Mouse (Mus musculus) cerebellum, adult 2 months (tissue): ENCODE results near the gene Lrrc4b. TPM values are rescaled to one million over a fixed set of nuclear protein-coding genes. Genes with fewer than 3 reads are reported as not detected.

Experiments
- DNase-seq, 2 experiments: peaks; one replicate each; pipeline ENCODE4 v3.0.0; 2021
- H3K27ac ChIP-seq: fragments of 200-500 bp; 2 replicates; pipeline ENCODE4 v1.5.1; 2012; ENCODE audit warnings: low read length, control low read depth, inconsistent platforms; ENCODE audit not compliant: insufficient read depth
- H3K27me3 ChIP-seq: fragments of 200-500 bp; 2 replicates; pipeline ENCODE4 v1.6.1; 2012; ENCODE audit warnings: inconsistent platforms, mild to moderate bottlenecking, low read length, moderate library complexity; ENCODE audit not compliant: control insufficient read depth, insufficient read depth
- H3K4me1 ChIP-seq: fragments of 200-500 bp; 2 replicates; pipeline ENCODE4 v1.6.1; 2011; ENCODE audit warnings: low read length; ENCODE audit not compliant: control insufficient read depth, insufficient read depth
- H3K4me3 ChIP-seq: fragments of 200-500 bp; replicated peaks from 2 replicates; pipeline ENCODE3; 2011; ENCODE audit warnings: mild to moderate bottlenecking, low read depth, low read length, control low read depth; ENCODE audit not compliant: insufficient read depth
- CTCF ChIP-seq: fragments of 200-500 bp; IDR thresholded peaks from 2 replicates; pipeline ENCODE4 v1.5.1; 2011; ENCODE audit warnings: low read depth, mild to moderate bottlenecking, control low read depth, low read length, moderate library complexity, borderline replicate concordance; ENCODE audit not compliant: insufficient read depth
- POLR2A ChIP-seq: fragments of 200-500 bp; IDR thresholded peaks from 2 replicates; pipeline ENCODE4 v1.6.1; 2011; ENCODE audit warnings: low read length, control low read depth, borderline replicate concordance; ENCODE audit not compliant: insufficient read depth
- WGBS: fragments of 180-500 bp; shearing (Covaris S2); methylation state at CpG from one replicate; pipeline ENCODE4 v1.1.7; 2018; 5-methylcytosine and 5-hydroxymethylcytosine counted together
- polyA plus RNA-seq: library from polyadenylated mRNA; depleted of rRNA; stranded (reverse); fragments of >200 nt; gene quantifications from 2 replicates; pipeline ENCODE4 v1.2.3, GENCODE M21; 2012

Lrrc4b gene
- polyA plus RNA-seq, 1 experiment = 214 TPM

GRCm38 (mm10) chr7:44461503-44462217 is 32.8 kb downstream of the Lrrc4b start:
- Histone ChIP-seq H3K27me3 (no peaks in the 10 kb centered on the region), H3K27ac (no peak overlapping the region), H3K4me3 (no peak overlapping the region), H3K4me1 (peaks cover 54% of the 10 kb centered on the region)
- TF ChIP-seq CTCF (no peak), POLR2A (no peak)
- peak; percentile 26 to 43 for DNase-seq
- 78% methylated on average over 57 of the region's 57 CpGs for WGBS

GRCm38 (mm10) chr7:44462218-44463055 is 33.6 kb downstream of the Lrrc4b start:
- TF ChIP-seq CTCF = peak; percentile 14; the same call in 1 of the 2 replicates
- TF ChIP-seq POLR2A = no peak
- 51% methylated on average over 77 of the region's 77 CpGs for WGBS
- peak; percentile 50 to 63 for DNase-seq
- no peak overlapping the region for H3K4me3 ChIP-seq
- no peak overlapping the region for H3K27ac ChIP-seq
- H3K4me1 ChIP-seq = peaks cover 58% of the 10 kb centered on the region
- H3K27me3 ChIP-seq = no peaks in the 10 kb centered on the region

DNA sequence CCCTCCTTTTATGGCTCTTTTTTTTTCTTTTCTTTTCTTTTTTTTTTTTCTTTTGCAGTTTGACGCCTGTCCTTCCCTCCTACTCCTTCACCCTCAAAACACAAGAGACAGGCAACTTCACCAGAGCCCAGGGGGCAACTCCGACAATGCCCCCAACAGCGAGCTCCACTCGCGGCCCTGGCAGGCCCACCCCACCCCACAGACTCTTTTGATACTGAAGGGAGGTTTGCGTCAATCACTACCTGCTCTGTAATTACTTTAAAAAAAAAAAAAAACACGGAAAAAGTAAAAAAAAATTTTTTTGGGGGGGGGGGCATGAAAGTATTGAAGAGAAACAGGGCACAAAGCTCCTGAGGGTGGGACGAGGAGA is 34.2 kb downstream of the Lrrc4b start:
- Histone ChIP-seq H3K27ac (0 out of 2 replicates have a peak overlapping the region, but pooled peaks have one; percentile 80), H3K4me1 (peaks cover 58% of the 10 kb centered on the region), H3K4me3 (no peak overlapping the region), H3K27me3 (no peaks in the 10 kb centered on the region)
- WGBS = 59% methylated on average over 8 of the region's 8 CpGs
- TF ChIP-seq CTCF (no peak), POLR2A (no peak)
- DNase-seq = peak in 1 of 2 experiments; percentile 29

- no peaks in the 10 kb centered on the region for H3K27me3 ChIP-seq
- H3K4me1 ChIP-seq = peaks cover 58% of the 10 kb centered on the region
- TF ChIP-seq POLR2A (no peak), CTCF (no peak)
- H3K4me3 ChIP-seq = no peak overlapping the region
- peak overlapping the region; percentile 80 for H3K27ac ChIP-seq
- 45% methylated on average over 10 of the region's 10 CpGs for WGBS
- DNase-seq = peak; percentile 36 to 57
These were observed 34.9 kb downstream of the Lrrc4b start for GRCm38 (mm10) chr7:44463556-44464225.

GRCm38 (mm10) chr7:44464511-44464910 is 35.7 kb downstream of the Lrrc4b start:
- Histone ChIP-seq H3K4me1 (peaks cover 59% of the 10 kb centered on the region), H3K27me3 (no peaks in the 10 kb centered on the region), H3K27ac (peak overlapping the region; percentile 94), H3K4me3 (peak overlapping the region; percentile 7)
- WGBS = 2% methylated on average over 4 of the region's 4 CpGs
- peak; percentile 96 to 98 for DNase-seq
- TF ChIP-seq POLR2A = peak; percentile 21; the same call in 1 of the 2 replicates
- TF ChIP-seq CTCF = no peak

- Histone ChIP-seq H3K4me3 (peak within 1 kb of the TSS; percentile 7), H3K27me3 (no peaks in the 10 kb centered on the region), H3K27ac (peak within 1 kb of the TSS; percentile 94), H3K4me1 (peaks cover 58% of the 10 kb centered on the region)
- WGBS = 27% methylated on average over 2 of the region's 2 CpGs
- TF ChIP-seq POLR2A (no peak), CTCF (no peak)
- DNase-seq = peak; percentile 55
These were observed 36.3 kb downstream of the Lrrc4b start, which contains the start of gene Aspdh for GRCm38 (mm10) chr7:44465111-44465510. Gene Aspdh, plus strand, starts transcription at chr7:44465391.
